Mouse (Mus musculus) heart, embryonic 16.5 days (tissue): ENCODE measurements around the gene Med19. TPM values are rescaled to one million over a fixed set of nuclear protein-coding genes. Genes with fewer than 3 reads are reported as not detected.
"Not testable (repeated sequence)": the region's sequence is repeated elsewhere in the genome, so short reads cannot be mapped to it uniquely, and the experiment has no call there.

Experiments
- ATAC-seq: fragments of 200-750 bp; cut with Nextera tagmentation; replicated peaks from 2 replicates; pipeline ENCODE4 v1.8.0; 2017; ENCODE audit warnings: moderate number of reproducible peaks; ENCODE audit not compliant: insufficient read depth, low FRiP score; ENCODE audit errors: extremely low read depth
- H3K27ac ChIP-seq: fragments of 300-500 bp; sonication (generic); 2 replicates; pipeline ENCODE4 v1.5.1; 2014; ENCODE audit warnings: mild to moderate bottlenecking, low read length, control low read depth, moderate library complexity
- H3K27me3 ChIP-seq: fragments of 300-500 bp; sonication (generic); 2 replicates; pipeline ENCODE4 v1.6.1; 2014; ENCODE audit warnings: low read length, mixed read lengths; ENCODE audit not compliant: control insufficient read depth, insufficient read depth
- H3K36me3 ChIP-seq: fragments of 300-500 bp; sonication (generic); 2 replicates; pipeline ENCODE4 v1.6.1; 2014; ENCODE audit not compliant: control insufficient read depth, insufficient read depth
- H3K4me1 ChIP-seq: fragments of 300-500 bp; sonication (generic); 2 replicates; pipeline ENCODE4 v1.6.1; 2014; ENCODE audit warnings: low read length, mixed read lengths; ENCODE audit not compliant: control insufficient read depth, insufficient read depth
- H3K4me2 ChIP-seq: fragments of 300-500 bp; sonication (generic); 2 replicates; pipeline ENCODE4 v1.6.1; 2014; ENCODE audit warnings: low read depth, mild to moderate bottlenecking, control low read depth, low read length
- H3K4me3 ChIP-seq: fragments of 300-500 bp; sonication (generic); 2 replicates; pipeline ENCODE4 v1.5.1; 2014; ENCODE audit warnings: mild to moderate bottlenecking, control low read depth, low read length
- H3K9ac ChIP-seq: fragments of 300-500 bp; sonication (generic); 2 replicates; pipeline ENCODE4 v1.6.1; 2014; ENCODE audit warnings: low read length, control low read depth
- H3K9me3 ChIP-seq: fragments of 300-500 bp; sonication (generic); replicated peaks from 2 replicates; pipeline ENCODE4 v1.6.1; 2016; ENCODE audit warnings: low read length; ENCODE audit not compliant: control insufficient read depth
- WGBS: fragments of 180-500 bp; shearing (Covaris S2); extraction: QIAGEN DNeasy Blood & Tissue Kit; methylation state at CpG from one replicate; pipeline ENCODE4 v1.1.7; 2014; 5-methylcytosine and 5-hydroxymethylcytosine counted together
- polyA plus RNA-seq: library from polyadenylated mRNA; unstranded; fragments of >200 nt; fragmentation: Nextera tagmentation; extraction: Ambion mirVana; gene quantifications from 2 replicates; pipeline ENCODE4 v1.2.1, GENCODE M21; 2015

The Med19 gene
- polyA plus RNA-seq, 1 experiment from 2014 or later: 23.0 TPM

- Histone ChIP-seq H3K4me3 (no peak overlapping the region), H3K4me1 (peaks cover 16% of the 10 kb centered on the region), H3K36me3 (peaks cover 23% of the 10 kb centered on the region), H3K9ac (no peak overlapping the region), H3K9me3 (no peaks in the 10 kb centered on the region), H3K4me2 (no peak overlapping the region), H3K27me3 (no peaks in the 10 kb centered on the region), H3K27ac (no peak overlapping the region)
- 87% methylated on average over 14 of the region's 14 CpGs for WGBS
- no peak for ATAC-seq
Measured at GRCm38 (mm10) chr2:84723856-84724255, 45.7 kb downstream of the Med19 start.

DNA sequence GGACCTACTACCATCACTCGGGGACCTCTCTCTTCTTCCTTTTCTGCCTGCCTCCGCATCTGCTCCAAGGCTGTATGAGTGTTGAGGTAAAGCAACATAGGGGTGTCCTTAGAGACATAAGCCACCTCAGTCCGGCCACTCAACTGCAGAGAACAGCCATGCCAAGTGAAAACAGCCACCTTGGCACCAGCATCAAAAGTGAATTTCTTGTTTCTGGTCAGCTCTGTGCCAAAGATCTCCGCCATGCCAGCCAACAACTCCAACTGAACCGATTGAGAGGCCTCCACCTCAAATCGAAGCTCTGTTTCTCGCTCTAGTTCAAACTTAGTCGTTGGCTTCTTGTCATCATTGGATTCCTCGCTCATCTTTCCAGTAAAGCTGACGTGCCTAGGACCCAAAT, 47.6 kb downstream of the Med19 start:
- no peak for ATAC-seq
- H3K9me3 ChIP-seq: no peaks in the 10 kb centered on the region
- no peak overlapping the region; the same call in 1 of the 2 replicates for H3K4me2 ChIP-seq
- 89% methylated on average over 10 of the region's 10 CpGs for WGBS
- H3K4me1 ChIP-seq: peaks cover 16% of the 10 kb centered on the region
- H3K27ac ChIP-seq: no peak overlapping the region
- H3K4me3 ChIP-seq: no peak overlapping the region
- peaks cover 23% of the 10 kb centered on the region for H3K36me3 ChIP-seq
- no peaks in the 10 kb centered on the region for H3K27me3 ChIP-seq
- no peak overlapping the region for H3K9ac ChIP-seq

DNA sequence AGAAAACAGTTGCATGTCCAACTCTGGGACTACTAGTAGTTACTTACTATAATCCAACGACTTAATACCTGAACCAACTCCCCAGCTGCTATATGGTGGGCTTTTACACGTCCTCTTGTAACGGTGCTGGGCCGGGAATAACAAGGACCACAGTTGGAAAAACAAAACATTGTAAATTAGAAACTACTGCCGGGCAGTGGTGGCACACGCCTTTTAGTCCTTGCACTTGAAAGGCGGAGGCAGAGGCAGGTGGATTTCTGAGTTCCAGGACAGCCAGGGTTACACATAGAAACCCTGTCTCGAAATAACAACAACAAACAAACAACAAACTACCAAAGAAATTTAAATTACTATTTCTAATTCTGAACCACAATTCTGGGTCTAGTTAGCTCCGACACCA, 48.5 kb downstream of the Med19 start:
- Histone ChIP-seq H3K9me3 (no peaks in the 10 kb centered on the region), H3K4me1 (peaks cover 16% of the 10 kb centered on the region), H3K4me2 (peak overlapping the region; percentile 96), H3K27me3 (no peaks in the 10 kb centered on the region), H3K4me3 (peak overlapping the region; percentile 81), H3K27ac (peak overlapping the region; percentile 53), H3K36me3 (peaks cover 21% of the 10 kb centered on the region), H3K9ac (peak overlapping the region; percentile 79)
- no peak for ATAC-seq
- WGBS: 1% methylated on average over 9 of the region's 9 CpGs

- H3K9ac ChIP-seq: peak within 1 kb of the TSS; percentile 79
- under 1% methylated on average over 39 of the region's 39 CpGs for WGBS
Measured at GRCm38 (mm10) chr2:84727172-84727858, 49.1 kb downstream of the Med19 start, which contains the start of gene Clp1. Gene Clp1 (minus strand): TSS chr2:84727350.

GRCm38 (mm10) chr2:84728191-84728590, 50.0 kb downstream of the Med19 start:
- not testable (repeated sequence) for H3K4me3 ChIP-seq, H3K9ac ChIP-seq, H3K4me2 ChIP-seq, H3K9me3 ChIP-seq, ATAC-seq, H3K27me3 ChIP-seq, H3K27ac ChIP-seq
- peaks cover 20% of the 10 kb centered on the region for H3K36me3 ChIP-seq
- H3K4me1 ChIP-seq: peaks cover 16% of the 10 kb centered on the region
- 80% methylated on average over 5 of the region's 5 CpGs for WGBS

More at GRCm38 (mm10) chr2:84727172-84727858, 49.1 kb downstream of the Med19 start, which contains the start of gene Clp1:
- Histone ChIP-seq H3K9me3 (no peaks in the 10 kb centered on the region), H3K27me3 (no peaks in the 10 kb centered on the region), H3K27ac (peak within 1 kb of the TSS; percentile 88), H3K36me3 (peaks cover 21% of the 10 kb centered on the region), H3K4me1 (peaks cover 16% of the 10 kb centered on the region), H3K4me2 (peak within 1 kb of the TSS; percentile 96), H3K4me3 (peak within 1 kb of the TSS; percentile 81)
- peak; percentile 98 for ATAC-seq

GRCm38 (mm10) chr2:84731206-84731605, 53.0 kb downstream of the Med19 start:
- Histone ChIP-seq H3K27ac (no peak overlapping the region), H3K4me2 (no peak overlapping the region), H3K4me1 (peaks cover 14% of the 10 kb centered on the region), H3K36me3 (no peaks in the 10 kb centered on the region), H3K9ac (no peak overlapping the region), H3K4me3 (no peak overlapping the region), H3K27me3 (peaks cover 10% of the 10 kb centered on the region), H3K9me3 (no peaks in the 10 kb centered on the region)
- 77% methylated on average over 3 of the region's 3 CpGs for WGBS
- no peak for ATAC-seq

DNA sequence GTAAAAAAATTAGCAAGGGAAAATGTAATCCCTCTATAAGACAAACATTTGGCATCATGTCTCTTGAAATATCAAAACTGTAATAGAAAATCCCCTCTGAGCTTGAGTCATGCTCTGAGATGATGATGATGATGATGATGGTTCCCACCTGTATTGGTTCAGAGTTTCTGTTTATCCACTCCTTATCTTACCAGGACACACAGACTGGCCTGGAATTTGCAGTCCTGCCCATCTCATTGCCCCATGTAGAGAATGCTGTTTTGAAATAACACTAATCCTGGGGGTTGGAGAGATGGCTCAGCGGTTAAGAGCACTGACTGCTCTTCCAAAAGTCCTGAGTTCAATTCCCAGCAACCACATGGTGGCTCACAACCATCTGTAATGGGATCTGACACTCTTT, 54.2 kb downstream of the Med19 start:
- H3K4me1 ChIP-seq: peaks cover 17% of the 10 kb centered on the region; the same call in 1 of the 2 replicates
- WGBS: 74% methylated on average over 1 of the region's 1 CpGs
- H3K36me3 ChIP-seq: no peaks in the 10 kb centered on the region
- no peak overlapping the region for H3K27ac ChIP-seq
- no peaks in the 10 kb centered on the region for H3K9me3 ChIP-seq
- no peak overlapping the region for H3K4me3 ChIP-seq
- peaks cover 11% of the 10 kb centered on the region for H3K27me3 ChIP-seq
- H3K4me2 ChIP-seq: no peak overlapping the region
- no peak overlapping the region for H3K9ac ChIP-seq
- ATAC-seq: no peak

- no peaks in the 10 kb centered on the region for H3K36me3 ChIP-seq
- H3K4me3 ChIP-seq: peak within 1 kb of the TSS; percentile 45
- H3K9ac ChIP-seq: peak within 1 kb of the TSS; percentile 35
- H3K4me1 ChIP-seq: peaks cover 24% of the 10 kb centered on the region
- peaks cover 11% of the 10 kb centered on the region for H3K27me3 ChIP-seq
- H3K4me2 ChIP-seq: peak within 1 kb of the TSS; percentile 62
- 0 out of 2 replicates have a peak, but pooled peaks have one; percentile 15 for ATAC-seq
- WGBS: 3% methylated on average over 8 of the region's 8 CpGs
- H3K9me3 ChIP-seq: no peaks in the 10 kb centered on the region
- no peak within 1 kb of the TSS for H3K27ac ChIP-seq
Measured at GRCm38 (mm10) chr2:84733579-84734300, 55.5 kb downstream of the Med19 start, which contains the start of gene Ypel4. Gene Ypel4 (plus strand): TSS chr2:84734058.

- peak overlapping the region; percentile 45 for H3K4me3 ChIP-seq
- under 1% methylated on average over 11 of the region's 11 CpGs for WGBS
- ATAC-seq: no peak
Measured at GRCm38 (mm10) chr2:84734351-84734864, 56.2 kb downstream of the Med19 start.

More at GRCm38 (mm10) chr2:84734351-84734864, 56.2 kb downstream of the Med19 start:
- Histone ChIP-seq H3K36me3 (no peaks in the 10 kb centered on the region), H3K9me3 (no peaks in the 10 kb centered on the region), H3K4me1 (peaks cover 26% of the 10 kb centered on the region), H3K27me3 (peaks cover 11% of the 10 kb centered on the region), H3K27ac (no peak overlapping the region), H3K4me2 (peak overlapping the region; percentile 62), H3K9ac (peak overlapping the region; percentile 35)
